Mouse (Mus musculus) neural tube, embryonic 14.5 days (tissue): ENCODE measurements around the gene Ptprn. TPM values are rescaled to one million over a fixed set of nuclear protein-coding genes. Genes with fewer than 3 reads are reported as not detected.

Experiments used
- ATAC-seq: fragments of 200-750 bp; cut with Nextera tagmentation; 2 replicates; pipeline ENCODE4 v1.8.0; 2017; ENCODE audit warnings: low read depth, mild to moderate bottlenecking, moderate TSS enrichment, moderate library complexity
- H3K27ac ChIP-seq: fragments of 300-500 bp; sonication (generic); 2 replicates; pipeline ENCODE4 v1.5.1; 2014; ENCODE audit warnings: low read depth, mild to moderate bottlenecking, control low read depth, low read length, moderate library complexity, mixed read lengths
- H3K27me3 ChIP-seq: fragments of 300-500 bp; sonication (generic); 2 replicates; pipeline ENCODE4 v1.6.1; 2014; ENCODE audit warnings: low read length; ENCODE audit not compliant: control insufficient read depth, insufficient read depth
- H3K36me3 ChIP-seq: fragments of 300-500 bp; sonication (generic); 2 replicates; pipeline ENCODE4 v1.6.1; 2014; ENCODE audit warnings: low read length, mixed read lengths; ENCODE audit not compliant: control insufficient read depth, insufficient read depth
- H3K4me1 ChIP-seq: fragments of 300-500 bp; sonication (generic); 2 replicates; pipeline ENCODE4 v1.6.1; 2014; ENCODE audit warnings: low read length; ENCODE audit not compliant: control insufficient read depth, insufficient read depth
- H3K4me2 ChIP-seq: fragments of 300-500 bp; sonication (generic); 2 replicates; pipeline ENCODE4 v1.6.1; 2014; ENCODE audit warnings: mild to moderate bottlenecking, low read depth, low read length, control low read depth
- H3K4me3 ChIP-seq: fragments of 300-500 bp; sonication (generic); 2 replicates; pipeline ENCODE4 v1.5.1; 2014; ENCODE audit warnings: low read depth, low read length, control low read depth, mixed read lengths
- H3K9ac ChIP-seq: fragments of 300-500 bp; sonication (generic); replicated peaks from 2 replicates; pipeline ENCODE4 v1.6.1; 2014; ENCODE audit warnings: low read depth, mild to moderate bottlenecking, control low read depth, low read length, mixed read lengths
- H3K9me3 ChIP-seq: fragments of 300-500 bp; sonication (generic); 2 replicates; pipeline ENCODE4 v1.6.1; 2016; ENCODE audit warnings: low read length; ENCODE audit not compliant: control insufficient read depth
- WGBS: fragments of 180-500 bp; shearing (Covaris S2); extraction: QIAGEN DNeasy Blood & Tissue Kit; methylation state at CpG from one replicate; pipeline ENCODE4 v1.1.7; 2014; 5-methylcytosine and 5-hydroxymethylcytosine counted together
- microRNA-seq: library from miRNA; unstranded; fragments of <30 nt; microRNA quantifications from one replicate; pipeline ENCODE4, GENCODE M21; 2016
- polyA plus RNA-seq: library from polyadenylated mRNA; unstranded; fragments of >200 nt; fragmentation: Nextera tagmentation; extraction: Ambion mirVana; gene quantifications from 2 replicates; pipeline ENCODE4 v1.2.1, GENCODE M21; 2014

The Ptprn gene
- polyA plus RNA-seq, 1 experiment from 2014 or later = 25.4 TPM

DNA sequence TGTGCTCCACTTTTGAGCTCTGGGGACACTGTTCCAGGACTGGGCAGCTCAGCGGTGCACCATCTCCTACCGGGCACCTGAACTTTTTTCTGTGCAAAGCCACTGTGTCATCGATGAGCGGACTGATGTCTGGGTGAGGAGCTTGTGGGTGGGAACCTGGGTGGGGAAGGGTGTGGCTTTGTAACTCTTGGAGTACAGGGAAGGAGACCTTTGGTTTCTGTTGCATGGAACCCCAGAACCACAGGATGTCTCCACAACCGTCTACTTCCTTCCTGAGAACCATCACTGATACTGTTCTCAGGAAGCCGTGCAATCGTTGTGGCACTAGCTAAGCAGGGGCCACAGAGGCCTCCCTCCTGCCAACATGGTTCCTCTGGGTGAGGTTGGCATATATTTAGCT, 51.2 kb downstream of the Ptprn start:
- Histone ChIP-seq H3K27me3 (peaks cover 8% of the 10 kb centered on the region), H3K4me3 (no peak overlapping the region), H3K9ac (no peak overlapping the region), H3K27ac (no peak overlapping the region), H3K4me1 (peaks cover 17% of the 10 kb centered on the region), H3K4me2 (no peak overlapping the region), H3K9me3 (no peaks in the 10 kb centered on the region), H3K36me3 (peaks cover 18% of the 10 kb centered on the region)
- ATAC-seq = no peak
- WGBS = 90% methylated on average over 7 of the region's 7 CpGs

DNA sequence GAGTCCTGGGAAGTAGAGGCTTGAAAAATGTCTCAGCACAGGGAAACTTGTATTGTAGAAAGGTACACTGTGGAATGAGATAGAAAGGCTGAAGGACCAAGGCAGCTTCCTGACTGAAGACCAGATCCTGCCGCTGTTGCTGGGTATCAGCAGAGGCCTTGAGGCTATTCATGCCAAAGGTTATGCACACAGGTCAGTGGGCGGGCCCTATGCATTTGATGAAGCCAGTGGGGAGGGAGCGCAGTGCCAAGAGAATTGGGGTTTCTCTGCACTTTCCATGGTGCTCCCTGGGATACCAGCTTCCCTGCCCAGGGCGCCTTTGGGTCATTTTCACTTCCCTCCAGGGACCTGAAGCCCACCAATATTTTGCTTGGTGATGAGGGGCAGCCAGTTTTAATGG, 51.8 kb downstream of the Ptprn start:
- H3K4me2 ChIP-seq = no peak overlapping the region
- no peak for ATAC-seq
- H3K27me3 ChIP-seq = peaks cover 8% of the 10 kb centered on the region
- H3K9me3 ChIP-seq = no peaks in the 10 kb centered on the region
- H3K9ac ChIP-seq = no peak overlapping the region
- 81% methylated on average over 4 of the region's 4 CpGs for WGBS
- H3K27ac ChIP-seq = no peak overlapping the region
- no peak overlapping the region for H3K4me3 ChIP-seq
- H3K4me1 ChIP-seq = peaks cover 17% of the 10 kb centered on the region; the same call in 1 of the 2 replicates
- H3K36me3 ChIP-seq = peaks cover 18% of the 10 kb centered on the region

DNA sequence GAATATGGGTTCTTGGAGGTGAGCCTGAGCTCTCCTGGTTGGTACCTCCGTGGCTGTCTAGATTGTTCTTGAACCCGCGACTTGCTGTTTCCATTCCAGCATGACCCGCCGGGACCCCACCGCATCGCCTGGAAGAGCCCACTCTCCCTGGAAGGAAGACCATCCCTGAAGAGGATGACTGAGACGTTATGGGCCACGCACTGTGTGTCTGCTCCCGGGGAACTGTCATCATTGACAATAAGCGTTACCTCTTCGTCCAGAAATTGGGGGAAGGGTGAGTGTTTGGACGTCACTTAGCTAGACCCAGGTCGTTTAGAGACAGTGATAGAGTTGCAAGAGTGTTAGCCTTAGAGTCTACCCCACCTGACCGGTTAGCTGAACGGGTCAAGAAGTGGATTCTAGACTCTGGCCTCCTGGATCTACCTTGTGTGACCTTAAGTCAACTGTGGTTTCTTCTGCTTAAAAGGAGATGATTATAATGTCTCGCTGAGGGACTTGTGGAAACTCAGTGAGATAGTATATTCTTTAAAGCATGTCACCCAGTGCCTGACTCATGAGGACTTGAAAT, 53.1 kb downstream of the Ptprn start:
- ATAC-seq = peak; percentile 13; the same call in 1 of the 2 replicates
- Histone ChIP-seq H3K27me3 (no peaks in the 10 kb centered on the region), H3K9ac (peak overlapping the region; percentile 88), H3K36me3 (peaks cover 18% of the 10 kb centered on the region), H3K4me3 (peak overlapping the region; percentile 94), H3K4me2 (peak overlapping the region; percentile 95), H3K4me1 (peaks cover 17% of the 10 kb centered on the region; the same call in 1 of the 2 replicates), H3K27ac (no peak overlapping the region), H3K9me3 (no peaks in the 10 kb centered on the region)
- WGBS = 14% methylated on average over 17 of the region's 17 CpGs

DNA sequence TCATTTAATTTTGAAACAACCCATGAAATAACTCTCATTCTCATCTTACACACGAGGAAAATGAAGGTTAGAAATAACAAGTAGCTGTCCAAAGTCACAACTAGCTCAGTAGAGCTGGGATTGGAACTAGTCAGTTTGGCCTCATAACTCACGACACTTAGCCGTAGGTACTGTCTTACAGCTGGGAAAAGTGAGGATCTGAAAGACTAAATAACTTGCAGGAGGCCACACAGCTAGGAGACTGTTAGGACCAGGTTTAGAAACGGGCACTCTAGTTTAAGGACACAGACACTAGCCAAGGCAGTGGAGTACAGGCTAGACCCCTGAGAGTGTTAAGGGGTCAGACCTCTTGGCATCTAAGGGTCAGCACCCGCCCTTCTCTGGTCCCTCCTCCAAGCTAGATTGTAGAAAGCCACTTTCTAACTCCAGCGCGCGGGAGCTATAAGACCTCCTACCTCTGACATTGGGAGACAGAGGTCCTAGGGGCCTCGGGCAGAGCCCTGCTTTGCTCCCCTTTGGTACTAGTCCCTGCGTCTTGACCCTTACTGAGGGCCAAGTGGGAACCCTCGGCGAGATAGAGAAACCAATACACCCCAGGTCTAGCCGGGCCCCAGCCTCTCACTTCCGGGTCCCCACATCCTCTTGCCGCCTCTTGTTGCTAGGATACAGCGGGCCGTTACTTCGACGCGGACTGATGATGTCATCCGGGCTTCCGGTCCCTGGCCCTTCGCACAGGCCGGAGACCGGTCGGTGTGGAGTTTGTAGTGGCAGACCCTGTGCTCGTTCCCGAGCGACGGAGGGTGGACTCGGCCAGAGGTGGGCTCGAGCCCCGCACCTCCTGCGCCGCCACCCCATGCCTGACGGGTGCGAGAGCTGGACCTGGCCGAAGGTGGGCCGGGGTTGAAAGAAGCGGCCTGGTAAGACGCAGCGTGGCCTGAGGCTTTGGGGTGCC, 53.9 kb downstream of the Ptprn start, which contains the start of the genes Glb1l and Stk16:
Glb1l (minus strand) TSS at position 678 of the 952 bp plus-strand sequence.
Stk16 (plus strand) TSS at position 703 of the 952 bp plus-strand sequence.
- peak; percentile 95 for ATAC-seq
- H3K27ac ChIP-seq = 0 out of 2 replicates have a peak within 1 kb of the TSS, but pooled peaks have one; percentile 39

DNA sequence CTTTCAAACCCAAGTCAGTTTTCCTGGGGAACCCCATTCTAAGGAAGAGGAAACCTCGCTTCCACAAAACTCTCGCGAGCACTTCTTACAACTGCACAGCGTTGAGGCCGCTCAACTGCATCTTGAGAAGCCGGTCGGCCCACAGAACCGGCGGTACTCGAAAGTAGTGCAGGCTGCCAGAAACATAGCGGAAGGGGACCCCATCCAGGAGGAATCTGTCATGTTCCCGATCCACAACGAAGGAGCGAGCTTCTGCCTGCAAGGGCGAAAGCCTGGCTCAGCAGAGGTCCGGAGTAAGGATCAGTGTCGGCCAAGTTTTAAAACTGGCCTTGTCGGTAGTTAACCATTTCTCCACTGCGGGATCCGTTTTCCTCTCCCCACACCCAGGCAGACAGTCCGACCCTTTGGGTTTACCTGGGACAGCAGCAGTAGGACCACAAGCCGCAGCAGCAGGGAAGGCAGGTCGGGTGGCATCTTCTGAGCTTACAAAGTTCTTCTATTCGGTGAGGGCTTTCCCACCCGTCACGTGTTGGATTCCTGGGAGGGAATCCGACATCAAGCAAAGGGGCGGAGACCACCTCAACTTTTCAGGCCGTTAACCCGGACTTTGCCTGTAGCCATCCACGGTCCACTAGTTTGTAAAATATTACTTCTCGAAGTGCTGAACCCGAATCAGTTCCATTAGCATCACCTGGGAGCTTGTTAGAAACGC, 55.2 kb downstream of the Ptprn start:
- Histone ChIP-seq H3K4me1 (peaks cover 17% of the 10 kb centered on the region; the same call in 1 of the 2 replicates), H3K9ac (peak overlapping the region; percentile 25; the same call in 1 of the 2 replicates), H3K27me3 (no peaks in the 10 kb centered on the region), H3K36me3 (peaks cover 8% of the 10 kb centered on the region), H3K27ac (no peak overlapping the region), H3K4me2 (peak overlapping the region; percentile 32), H3K4me3 (peak overlapping the region; percentile 20), H3K9me3 (no peaks in the 10 kb centered on the region)
- 16% methylated on average over 34 of the region's 34 CpGs for WGBS
- no peak for ATAC-seq

More for the DNA sequence above, 53.9 kb downstream of the Ptprn start, which contains the start of the genes Glb1l and Stk16:
- Histone ChIP-seq H3K4me2 (peak within 1 kb of the TSS; percentile 95), H3K9me3 (no peaks in the 10 kb centered on the region), H3K27me3 (no peaks in the 10 kb centered on the region), H3K9ac (peak within 1 kb of the TSS; percentile 88), H3K36me3 (peaks cover 18% of the 10 kb centered on the region), H3K4me1 (peaks cover 17% of the 10 kb centered on the region; the same call in 1 of the 2 replicates), H3K4me3 (peak within 1 kb of the TSS; percentile 94)
- WGBS = 7% methylated on average over 42 of the region's 42 CpGs

DNA sequence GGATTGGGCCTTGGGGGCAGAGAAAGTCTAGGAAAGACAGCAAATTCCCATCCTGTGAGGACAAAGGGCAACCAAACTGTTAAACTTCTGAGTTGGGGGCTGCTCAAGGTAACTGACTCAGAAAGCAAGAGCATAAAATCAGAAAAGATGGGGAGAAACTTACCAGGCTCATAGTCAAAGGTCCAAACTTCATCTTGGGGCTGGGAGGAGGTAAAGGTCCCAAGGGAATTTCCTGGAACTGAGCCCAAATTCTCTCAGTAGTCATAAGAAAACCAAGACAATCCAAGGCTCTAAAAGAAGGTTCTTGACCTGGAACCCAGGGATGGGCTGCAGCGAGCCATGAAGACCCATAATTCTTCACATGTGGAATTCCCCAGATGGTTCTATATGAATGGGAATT, 63.1 kb downstream of the Ptprn start:
- WGBS = 85% methylated on average over 1 of the region's 1 CpGs
- no peak overlapping the region for H3K9ac ChIP-seq

More for the DNA sequence above, 63.1 kb downstream of the Ptprn start:
- ATAC-seq = no peak
- Histone ChIP-seq H3K4me3 (no peak overlapping the region), H3K27ac (no peak overlapping the region), H3K36me3 (peaks cover 26% of the 10 kb centered on the region; the same call in 1 of the 2 replicates), H3K27me3 (no peaks in the 10 kb centered on the region), H3K4me2 (no peak overlapping the region), H3K4me1 (no peaks in the 10 kb centered on the region), H3K9me3 (no peaks in the 10 kb centered on the region)

Small RNAs within 50 kb of the gene (microRNA-seq; reads per million reads assigned to microRNA genes)
- gene Gm27943 = not detected

Other genes with a start within 250 kb of the Ptprn start
- 6.1 and 7.4 TPM in 2 replicates for gene Nhej1, start 139.3 kb downstream of the Ptprn start, polyA plus RNA-seq
- 0.39 TPM in 1 of 2 replicates, not detected in the other for gene Slc23a3, start 130.6 kb downstream of the Ptprn start, polyA plus RNA-seq
- 44.4 and 47.6 TPM in 2 replicates for gene Cnppd1, start 121.8 kb downstream of the Ptprn start, polyA plus RNA-seq
- gene Retreg2, start 121.7 kb downstream of the Ptprn start, polyA plus RNA-seq = 146 and 152 TPM in 2 replicates
- gene Zfand2b, start 95.9 kb downstream of the Ptprn start, polyA plus RNA-seq = 33.1 and 36.5 TPM in 2 replicates
- gene Abcb6, start 84.1 kb downstream of the Ptprn start, polyA plus RNA-seq = 38.3 and 49.1 TPM in 2 replicates
- gene Ankzf1, start 72.4 kb downstream of the Ptprn start, polyA plus RNA-seq = 20.0 and 20.2 TPM in 2 replicates
- gene Atg9a, start 72.3 kb downstream of the Ptprn start, polyA plus RNA-seq = 50.5 and 51.3 TPM in 2 replicates
- 15.6 and 17.3 TPM in 2 replicates for gene Glb1l, start 53.7 kb downstream of the Ptprn start, polyA plus RNA-seq
- gene Stk16, start 53.7 kb downstream of the Ptprn start, polyA plus RNA-seq = 125 and 129 TPM in 2 replicates
- gene Tuba4a, start 44.6 kb downstream of the Ptprn start, polyA plus RNA-seq = 13.9 and 20.6 TPM in 2 replicates
- not detected in 2 replicates for gene A630095N17Rik, start 32.4 kb downstream of the Ptprn start, polyA plus RNA-seq
- gene Dnajb2, start 28.1 kb downstream of the Ptprn start, polyA plus RNA-seq = 35.9 and 36.9 TPM in 2 replicates
- 193 and 254 TPM in 2 replicates for gene Resp18, start 13.9 kb upstream of the Ptprn start, polyA plus RNA-seq
- 139 and 145 TPM in 2 replicates for gene Dnpep, start 53.5 kb upstream of the Ptprn start, polyA plus RNA-seq
- 1.1 TPM in 2 replicates for gene Des, start 95.8 kb upstream of the Ptprn start, polyA plus RNA-seq
- 19.5 and 20.8 TPM in 2 replicates for gene Speg, start 110.8 kb upstream of the Ptprn start, polyA plus RNA-seq
- gene Gmppa, start 171.4 kb upstream of the Ptprn start, polyA plus RNA-seq = 58.6 and 64.5 TPM in 2 replicates
- gene Asic4, start 185.9 kb upstream of the Ptprn start, polyA plus RNA-seq = 4.7 and 6.9 TPM in 2 replicates
- 44.7 and 45.4 TPM in 2 replicates for gene Chpf, start 214.8 kb upstream of the Ptprn start, polyA plus RNA-seq
- 34.0 and 38.3 TPM in 2 replicates for gene Tmem198, start 215.0 kb upstream of the Ptprn start, polyA plus RNA-seq
- 18.7 and 21.4 TPM in 2 replicates for gene Obsl1, start 241.9 kb upstream of the Ptprn start, polyA plus RNA-seq
- 8.2 and 12.3 TPM in 2 replicates for gene Inha, start 242.6 kb upstream of the Ptprn start, polyA plus RNA-seq